Comparison of ENCODE assay signal across 13 mouse cellular contexts in genomic region chr9:53323419-53324251, GRCm38 (mm10). TPM values are rescaled to one million over a fixed set of nuclear protein-coding genes. Genes with fewer than 3 reads are reported as not detected.
DNase-seq lines count a peak whose midpoint lies in the region; ATAC-seq and TF ChIP-seq lines count a peak whose summit lies in the region.
"Had no signal": no experiment of that assay in that cellular context is flagged by ENCODE, and none has a peak within 500 bp of the region (broad histone marks: within the 10 kb centered on the region; RNA-seq: fewer than 3 reads in every experiment).

No protein-coding gene starts in this region.

- TF ChIP-seq CTCF in Patski (IDR thresholded peaks at IDR 0.05) = peak; percentile 39
- TF ChIP-seq CTCF in lung, embryonic 14.5 days (IDR thresholded peaks at IDR 0.05; ENCODE audit: low read depth) = no peak; the same call in 1 of the 2 replicates

- DNase-seq in adrenal gland, adult 2 months = peak; percentile 24
- DNase-seq in adrenal gland, adult 8-10 months = no peak
- no peak for DNase-seq in kidney, adult 11 months
- no peak for DNase-seq in Patski (ENCODE audit: low read depth, low spot score)
- DNase-seq in lung, embryonic 14.5 days = peak; percentile 60
- no peak for DNase-seq in testis, postnatal 10 days (ENCODE audit: low spot score)
- DNase-seq in spleen, adult 12 weeks (ENCODE audit: low spot score) = no peak

- H3K9me3 ChIP-seq in kidney, embryonic 16.5 days (ENCODE audit: low read length) = no peaks in the 10 kb centered on the region
- H3K9me3 ChIP-seq in lung, embryonic 14.5 days (ENCODE audit: low read depth, low read length) = no peaks in the 10 kb centered on the region
- H3K9me3 ChIP-seq: embryonic facial prominence, embryonic 12.5 days; G1E; heart, embryonic 15.5 days; limb, embryonic 13.5 days; midbrain, embryonic 13.5 days had no signal

- H3K27ac ChIP-seq in kidney, embryonic 16.5 days (ENCODE audit: low read length) = no peak overlapping the region
- H3K27ac ChIP-seq in lung, embryonic 14.5 days (ENCODE audit: low read depth) = peak overlapping the region; percentile 44
- H3K27ac ChIP-seq: embryonic facial prominence, embryonic 12.5 days; heart, embryonic 15.5 days; limb, embryonic 13.5 days; midbrain, embryonic 13.5 days had no signal

- H3K4me2 ChIP-seq in kidney, embryonic 16.5 days (replicated peaks; ENCODE audit: low read depth, low read length) = no peak overlapping the region
- no peak overlapping the region for H3K4me2 ChIP-seq in lung, embryonic 14.5 days
- H3K4me2 ChIP-seq: embryonic facial prominence, embryonic 12.5 days; heart, embryonic 15.5 days; limb, embryonic 13.5 days; midbrain, embryonic 13.5 days had no signal

- peaks cover 10% of the 10 kb centered on the region; the same call in 1 of the 2 replicates for H3K4me1 ChIP-seq in kidney, embryonic 16.5 days (ENCODE audit: insufficient read depth, low read length)
- H3K4me1 ChIP-seq in lung, embryonic 14.5 days (ENCODE audit: insufficient read depth) = peaks cover 8% of the 10 kb centered on the region; the same call in 1 of the 2 replicates
- H3K4me1 ChIP-seq: embryonic facial prominence, embryonic 12.5 days; heart, embryonic 15.5 days; limb, embryonic 13.5 days; midbrain, embryonic 13.5 days had no signal

- POLR2A ChIA-PET in Patski (lab: Charles Lee) = no interaction called here

- in situ Hi-C loops in Patski (cut with MboI; ENCODE audit: low pct_unique_long_range_greater_than_20kb) = no loop called here

- H3K4me3 ChIP-seq in kidney, embryonic 16.5 days (ENCODE audit: low read length) = no peak overlapping the region
- H3K4me3 ChIP-seq in lung, embryonic 14.5 days (ENCODE audit: low read depth, low read length) = no peak overlapping the region
- H3K4me3 ChIP-seq: embryonic facial prominence, embryonic 12.5 days; heart, embryonic 15.5 days; limb, embryonic 13.5 days; midbrain, embryonic 13.5 days had no signal

- H3K36me3 ChIP-seq in kidney, embryonic 16.5 days (ENCODE audit: insufficient read depth, low read length) = no peaks in the 10 kb centered on the region
- H3K36me3 ChIP-seq in lung, embryonic 14.5 days (ENCODE audit: insufficient read depth) = no peaks in the 10 kb centered on the region
- H3K36me3 ChIP-seq: embryonic facial prominence, embryonic 12.5 days; G1E; heart, embryonic 15.5 days; limb, embryonic 13.5 days; midbrain, embryonic 13.5 days had no signal

- H3K9ac ChIP-seq in kidney, embryonic 16.5 days (replicated peaks; ENCODE audit: low read length) = no peak overlapping the region
- no peak overlapping the region for H3K9ac ChIP-seq in lung, embryonic 14.5 days
- H3K9ac ChIP-seq: embryonic facial prominence, embryonic 12.5 days; heart, embryonic 15.5 days; limb, embryonic 13.5 days; midbrain, embryonic 13.5 days had no signal

- H3K27me3 ChIP-seq in kidney, embryonic 16.5 days (ENCODE audit: insufficient read depth, low read length) = no peaks in the 10 kb centered on the region
- H3K27me3 ChIP-seq in Patski = no peaks in the 10 kb centered on the region
- no peaks in the 10 kb centered on the region for H3K27me3 ChIP-seq in lung, embryonic 14.5 days (ENCODE audit: insufficient read depth, low read length)
- H3K27me3 ChIP-seq: embryonic facial prominence, embryonic 12.5 days; heart, embryonic 15.5 days; limb, embryonic 13.5 days; midbrain, embryonic 13.5 days had no signal

- CTCF ChIA-PET in Patski (lab: Charles Lee) = interaction anchor here (1.1 kb wide), 1 partner anchor 13 kb away, joined by 3 read pairs; no protein-coding TSS in a partner anchor

- WGBS in kidney, embryonic 16.5 days = 69% methylated on average over 10 of the region's 10 CpGs
- 63% methylated on average over 10 of the region's 10 CpGs for WGBS in lung, embryonic 14.5 days

- ATAC-seq in kidney, embryonic 16.5 days (ENCODE audit: low FRiP score, low TSS enrichment) = 0 out of 2 replicates have a peak, but pooled peaks have one; percentile 40
- no peak for ATAC-seq in Patski
- no peak for ATAC-seq in lung, embryonic 14.5 days (ENCODE audit: insufficient read depth)
- ATAC-seq: midbrain, embryonic 13.5 days had no signal

RNA-seq across cellular contexts. Expression of gene Exph5, which starts 22.2 kb away (rescaled TPM):
- total RNA-seq in adrenal gland, adult 2 months (2021) = under 1 TPM; 0.12 to 0.17 TPM
- polyA plus RNA-seq in adrenal gland, adult 2 months (2012; rRNA removed) = not detected in 2 replicates
- under 1 TPM; 0.10 to 0.28 (median 0.25) TPM for total RNA-seq in adrenal gland, adult 8-10 months (2022)
- polyA plus RNA-seq in kidney, embryonic 16.5 days (2015; fragmentation: Nextera tagmentation; extraction: Ambion mirVana) = 2.2 and 3.3 TPM in 2 replicates
- polyA plus RNA-seq in Patski (2021) = 0.76 TPM
- 5.0 and 5.6 TPM in 2 replicates for polyA plus RNA-seq in lung, embryonic 14.5 days (2014; fragmentation: Nextera tagmentation; extraction: Ambion mirVana)
- polyA plus RNA-seq: G1E had no signal

Comparison
In these comparisons a context has a peak if more than half of its experiments do, and no peak if none do; other contexts are left out.
1. DNase-seq: peak in adrenal gland, adult 2 months (single experiment) and lung, embryonic 14.5 days (single experiment); none in adrenal gland, adult 8-10 months (single experiment), kidney, adult 11 months (single experiment), Patski (single experiment), testis, postnatal 10 days (single experiment) and spleen, adult 12 weeks (single experiment).